Mouse (Mus musculus) fat pad, adult 2 months (tissue): ENCODE measurements around the gene Avpi1.
"Not testable (repeated sequence)": the region's sequence is repeated elsewhere in the genome, so short reads cannot be mapped to it uniquely, and the experiment has no call there.

Experiments
- DNase-seq: peaks from one replicate; pipeline ENCODE4 v3.0.0-alpha.2; 2011; ENCODE audit warnings: low read depth, low spot score; ENCODE audit errors: extremely low read depth

Avpi1 gene

DNA sequence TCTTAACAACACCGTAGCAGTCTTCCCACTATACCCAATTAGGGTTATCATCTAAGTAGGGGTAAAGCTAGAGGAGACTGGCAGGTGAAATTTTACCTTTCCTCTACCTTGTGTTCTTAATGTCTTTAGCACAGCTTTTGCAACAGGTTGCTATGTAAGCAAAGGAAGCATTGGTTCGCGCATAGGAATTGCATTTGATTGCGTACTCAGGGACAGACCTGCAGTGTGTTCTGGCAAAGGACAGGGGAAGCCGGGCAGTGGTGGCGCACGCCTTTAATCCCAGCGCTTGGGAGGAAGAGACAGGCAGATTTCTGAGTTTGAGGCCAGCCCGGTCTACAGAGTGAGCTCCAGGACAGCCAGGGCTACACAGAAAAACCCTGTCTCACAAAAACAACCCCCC is 10.7 kb downstream of the Avpi1 start:
- DNase-seq = no peak

DNA sequence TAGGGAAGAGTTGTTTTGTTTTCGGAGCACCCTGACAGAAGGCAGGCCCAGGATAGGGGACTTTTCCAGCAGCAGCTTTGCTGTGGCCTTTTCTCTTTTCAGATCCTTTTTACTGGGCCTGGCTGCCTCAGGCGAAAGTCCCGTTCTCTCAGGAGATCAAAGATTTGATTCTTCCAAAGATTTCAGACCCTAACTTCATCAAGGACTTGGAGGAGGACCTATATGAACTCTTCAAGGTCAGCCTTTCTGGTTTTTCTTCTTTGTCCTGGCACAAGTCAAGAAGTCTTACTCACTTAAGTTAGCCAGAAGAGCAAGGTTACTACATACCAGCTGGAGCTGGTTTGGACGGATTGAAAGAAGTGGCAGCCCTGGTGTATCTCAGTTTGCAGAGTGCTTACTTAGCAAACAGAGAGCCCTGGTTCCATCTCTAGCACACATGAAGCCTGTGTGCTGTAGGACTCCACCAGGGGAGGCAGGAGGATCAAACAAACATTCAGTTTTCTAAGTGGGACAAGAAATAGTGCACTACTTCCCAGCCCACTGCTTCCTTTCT is 13.0 kb downstream of the Avpi1 start:
- no peak for DNase-seq

DNA sequence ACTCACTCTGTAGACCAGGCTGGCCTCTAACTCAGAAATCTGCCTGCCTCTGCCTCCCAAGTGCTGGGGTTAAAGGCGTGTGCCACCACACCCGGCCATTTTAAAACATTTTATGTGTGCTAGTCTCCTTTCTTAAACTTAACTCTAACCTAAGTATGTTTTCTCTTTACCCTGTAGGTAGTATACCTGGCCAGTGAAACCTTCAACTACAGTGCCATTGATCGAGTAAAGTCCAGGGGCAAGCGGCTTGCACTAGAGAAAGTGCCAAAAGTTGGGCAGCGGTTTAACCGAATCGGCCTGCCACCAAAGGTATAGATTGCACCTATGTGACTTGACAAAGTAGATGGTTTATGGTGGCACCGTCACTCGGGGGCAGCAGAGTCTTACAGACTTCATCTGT is 24.2 kb downstream of the Avpi1 start:
- no peak for DNase-seq

DNA sequence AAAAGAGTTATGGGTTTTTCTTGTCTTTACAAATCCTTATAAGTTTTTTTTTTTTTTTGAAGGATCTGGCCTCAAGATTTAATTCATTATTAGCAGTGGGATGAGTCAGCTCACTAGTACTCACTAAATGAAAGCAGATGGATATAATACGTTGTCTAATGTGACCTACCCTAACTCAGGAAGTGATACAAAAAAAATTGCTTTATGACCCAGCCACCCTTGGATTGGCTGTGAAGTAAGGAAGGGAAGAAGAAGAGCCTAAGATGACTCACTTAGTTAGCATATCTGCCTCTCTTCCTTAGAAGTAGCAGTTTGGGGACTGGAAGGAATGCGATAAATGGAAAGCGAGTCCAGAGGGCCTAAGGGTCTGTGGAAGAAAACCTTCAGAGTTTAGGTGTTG is 29.5 kb downstream of the Avpi1 start:
- DNase-seq = no peak

DNA sequence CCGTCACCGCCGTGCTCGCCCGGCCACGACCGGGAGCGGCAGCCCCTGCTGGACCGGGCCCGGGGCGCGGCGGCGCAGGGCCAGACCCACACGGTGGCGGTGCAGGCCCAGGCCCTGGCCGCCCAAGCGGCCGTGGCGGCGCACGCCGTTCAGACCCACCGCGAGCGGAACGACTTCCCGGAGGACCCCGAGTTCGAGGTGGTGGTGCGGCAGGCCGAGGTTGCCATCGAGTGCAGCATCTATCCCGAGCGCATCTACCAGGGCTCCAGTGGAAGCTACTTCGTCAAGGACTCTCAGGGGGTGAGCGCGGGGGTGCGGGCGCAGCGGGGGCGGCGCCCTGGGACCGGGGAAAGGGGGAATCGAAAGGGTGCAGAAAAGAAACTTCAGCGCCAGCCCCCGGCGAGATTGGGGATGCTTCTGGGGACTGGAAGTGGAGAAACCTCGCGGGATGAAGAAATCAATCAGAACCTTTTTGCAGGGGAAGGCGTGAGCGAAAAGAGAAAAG is 38.2 kb downstream of the Avpi1 start:
- DNase-seq = no peak

DNA sequence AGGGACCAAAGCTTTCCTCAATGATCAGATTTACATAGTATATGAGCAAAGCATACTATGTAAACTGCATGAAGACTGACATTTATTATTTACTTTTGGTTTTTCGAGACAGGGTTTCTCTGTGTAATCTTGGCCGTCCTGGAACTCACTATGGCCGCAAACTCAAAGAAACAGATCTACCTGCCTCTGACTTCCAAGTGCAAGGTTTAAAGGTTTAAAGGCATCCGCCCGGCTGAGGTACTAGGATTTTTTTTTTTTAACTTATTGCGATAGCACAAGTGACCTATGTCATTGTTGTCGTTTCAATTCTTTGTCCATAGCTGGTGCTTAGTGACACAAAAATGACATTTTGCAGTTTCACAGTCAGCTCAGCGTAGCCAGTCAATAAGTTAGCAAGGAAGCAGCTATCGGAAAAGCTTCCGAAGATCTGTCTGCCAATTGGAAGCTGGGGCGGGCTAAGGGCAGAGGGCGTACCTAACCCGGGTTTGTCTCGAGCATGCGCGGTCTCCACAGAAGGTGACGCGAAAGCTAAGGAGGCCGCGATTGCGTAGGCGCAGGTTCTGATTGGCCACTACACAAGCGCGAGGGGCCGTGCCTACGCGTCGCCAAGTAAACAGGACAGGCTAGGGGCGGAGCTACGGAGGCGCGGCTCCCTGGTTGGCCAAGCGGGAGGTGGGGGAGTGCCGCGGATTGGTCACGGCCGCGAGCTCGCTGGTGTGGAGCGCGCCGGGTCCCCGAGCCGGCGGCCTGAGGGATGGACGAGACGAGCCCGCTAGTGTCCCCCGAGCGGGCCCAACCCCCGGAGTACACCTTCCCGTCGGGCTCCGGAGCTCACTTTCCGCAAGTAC is 38.9 kb downstream of the Avpi1 start, which contains the start of gene Pi4k2a:
Pi4k2a (plus strand) TSS at position 723 of the 848 bp plus-strand sequence.
- DNase-seq = peak; percentile 98

DNA sequence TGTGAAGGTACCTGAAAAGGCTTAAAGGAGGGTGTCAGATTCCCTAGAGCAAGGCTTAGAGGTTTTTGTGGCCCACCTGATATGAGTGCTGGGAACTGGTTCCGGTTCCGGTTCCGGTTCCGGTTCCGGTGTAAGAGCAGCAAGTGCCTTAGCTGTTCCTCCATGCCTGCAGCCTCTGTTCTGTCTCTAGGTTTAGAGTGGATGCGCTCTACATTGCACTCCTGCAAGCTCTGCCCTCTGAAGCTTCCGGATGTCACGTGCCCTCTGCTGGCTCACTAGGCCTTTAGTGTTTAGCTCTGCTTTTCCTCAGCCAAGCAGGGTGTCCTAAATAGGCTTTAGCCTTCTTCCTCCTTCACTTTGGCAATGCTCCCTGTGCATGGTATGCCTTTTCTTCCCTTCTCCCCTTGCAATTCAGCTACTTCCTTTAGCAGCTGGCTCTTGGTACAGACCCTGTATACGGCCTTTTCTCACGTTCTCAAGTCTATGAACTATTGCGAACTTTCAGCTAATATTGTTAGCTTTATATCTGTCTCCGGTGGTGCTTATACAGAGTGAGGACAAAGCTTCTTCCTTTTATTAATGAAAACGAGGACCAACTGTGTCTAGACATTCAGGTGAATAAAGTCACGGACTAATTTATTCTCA is 39.6 kb downstream of the Avpi1 start:
- DNase-seq = no peak

DNA sequence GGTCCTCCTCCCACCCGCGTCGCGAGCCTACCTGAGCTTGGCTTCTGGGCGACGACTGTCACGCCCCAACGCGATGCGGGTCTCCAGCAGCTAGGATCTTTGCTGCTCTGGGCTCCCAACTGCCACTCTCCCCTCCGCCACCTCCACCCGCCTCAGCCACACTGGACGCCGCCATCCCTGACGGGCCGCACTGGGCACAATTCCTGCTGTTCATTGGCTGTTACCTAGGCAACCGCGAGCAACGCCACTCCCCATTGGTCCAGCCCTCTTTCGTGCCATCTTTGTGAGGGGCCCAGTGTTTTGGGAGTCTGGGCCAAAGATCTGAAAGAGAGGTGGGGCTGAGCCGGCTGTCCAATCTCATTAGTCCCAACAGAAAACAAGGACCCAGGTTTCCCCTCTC is 42.7 kb downstream of the Avpi1 start, which contains the start of gene Morn4:
Morn4 (minus strand) TSS at position 192 of the 400 bp plus-strand sequence.
- no peak for DNase-seq

DNA sequence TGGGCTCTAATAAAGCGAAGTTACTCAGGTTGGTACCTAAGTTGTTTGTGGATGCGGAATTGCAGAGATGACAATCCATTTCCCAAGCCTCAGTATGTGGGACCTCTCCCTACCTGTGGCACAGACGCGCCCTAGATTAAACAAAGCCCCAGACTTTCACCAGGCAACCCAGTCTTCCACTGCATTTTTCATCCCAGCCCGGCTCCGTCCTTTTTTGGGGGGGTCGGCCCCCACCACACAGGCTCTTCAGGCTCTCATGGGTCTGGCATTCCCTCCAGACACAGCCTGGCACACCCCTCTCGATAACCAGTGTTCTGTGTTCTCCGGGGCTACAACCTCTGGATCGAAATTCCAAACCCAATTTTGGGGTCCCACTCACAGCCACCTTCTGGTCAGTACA is 43.2 kb downstream of the Avpi1 start:
- no peak for DNase-seq

DNA sequence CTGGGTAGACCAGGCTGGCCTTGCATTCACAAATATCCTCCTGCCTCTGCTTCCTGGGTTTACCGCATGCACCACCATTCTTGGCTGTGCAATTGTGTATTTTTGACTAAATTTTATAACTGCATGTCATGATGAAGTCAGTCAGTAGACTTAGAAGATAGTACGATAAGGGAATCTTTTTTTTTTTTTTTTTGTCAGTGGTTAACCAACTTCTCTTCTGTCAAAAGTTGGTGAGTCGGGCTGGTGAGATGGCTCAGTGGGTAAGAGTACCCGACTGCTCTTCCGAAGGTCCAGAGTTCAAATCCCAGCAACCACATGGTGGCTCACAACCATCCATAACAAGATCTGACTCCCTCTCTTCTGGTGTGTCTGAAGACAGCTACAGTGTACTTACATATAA is 47.2 kb downstream of the Avpi1 start:
- not testable (repeated sequence) for DNase-seq

DNA sequence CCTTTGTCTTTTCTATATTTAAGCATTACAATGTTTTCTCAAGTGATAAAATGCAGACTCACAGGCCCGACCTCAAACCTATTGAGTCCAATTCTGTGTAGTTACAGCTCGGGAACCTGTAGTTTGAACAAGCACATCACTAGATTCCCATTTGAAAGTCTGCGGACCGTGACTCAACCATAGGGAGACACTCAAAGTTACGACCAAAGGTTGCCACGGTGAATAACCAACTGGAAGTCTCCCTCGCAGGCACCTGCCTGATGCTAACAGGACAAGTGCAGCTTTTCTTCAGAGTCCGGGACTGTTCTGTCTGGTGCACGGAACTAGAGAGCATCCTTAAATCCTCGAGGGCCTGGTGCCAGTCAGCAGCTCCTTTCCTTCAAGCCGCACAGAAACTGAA is 48.4 kb downstream of the Avpi1 start:
- DNase-seq = no peak

DNA sequence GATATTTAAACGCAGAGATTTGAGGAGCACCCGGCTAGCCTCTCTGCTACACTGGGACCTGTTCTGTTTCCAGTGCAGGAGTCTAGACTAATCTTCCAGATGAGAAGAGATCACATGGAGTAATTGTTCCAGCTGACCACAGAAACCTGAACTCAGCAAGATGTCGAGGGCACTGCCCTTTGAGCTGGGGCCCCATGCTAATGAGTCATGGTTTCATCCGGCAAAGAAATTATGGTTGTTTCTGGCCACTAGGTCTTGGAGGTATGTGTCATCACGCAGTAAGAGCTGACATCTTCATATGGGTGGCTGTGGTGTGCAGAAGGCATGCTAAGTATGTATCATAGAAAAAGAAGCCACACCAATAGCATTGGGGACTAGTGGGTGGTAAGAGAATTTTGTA is 48.9 kb downstream of the Avpi1 start:
- DNase-seq = no peak

DNA sequence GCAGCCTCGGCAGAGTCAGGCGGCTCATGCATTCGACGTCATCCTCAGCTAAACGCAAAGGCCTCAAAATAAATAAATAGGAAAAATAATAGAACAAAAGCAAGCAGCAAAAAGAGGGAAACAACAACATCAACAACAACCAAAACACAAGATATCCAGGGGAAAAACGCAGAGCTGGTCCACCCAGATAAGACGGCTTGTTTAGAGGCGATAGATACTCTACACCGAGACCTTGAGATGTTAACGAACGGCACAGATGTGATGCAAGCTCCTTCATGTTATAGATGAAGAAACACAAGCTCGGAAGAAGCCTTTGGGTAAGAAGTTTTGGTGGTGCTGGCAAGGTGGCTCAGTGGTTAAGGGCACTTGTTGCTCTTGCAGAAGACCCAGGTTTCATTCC is 49.9 kb downstream of the Avpi1 start:
- DNase-seq = no peak

DNA sequence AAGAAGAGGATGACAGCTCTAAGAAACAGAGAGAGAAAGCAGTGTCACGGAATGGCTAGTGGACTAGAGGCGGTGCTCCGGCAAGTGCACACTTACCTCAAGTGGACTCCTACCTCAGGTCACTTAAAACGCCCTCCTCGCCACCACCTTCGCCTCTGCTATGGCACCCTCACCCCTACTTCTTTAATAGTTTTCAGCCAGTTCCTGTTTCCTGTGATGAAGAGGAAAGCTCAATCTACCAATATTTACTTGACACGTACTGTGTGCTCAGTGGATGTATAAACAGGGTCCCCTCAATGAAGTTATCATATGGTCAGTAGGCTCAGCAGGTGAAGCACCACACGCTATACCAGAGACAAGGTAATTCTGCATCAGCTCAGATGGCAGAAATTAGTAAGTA is 50.3 kb downstream of the Avpi1 start:
- DNase-seq = no peak

DNA sequence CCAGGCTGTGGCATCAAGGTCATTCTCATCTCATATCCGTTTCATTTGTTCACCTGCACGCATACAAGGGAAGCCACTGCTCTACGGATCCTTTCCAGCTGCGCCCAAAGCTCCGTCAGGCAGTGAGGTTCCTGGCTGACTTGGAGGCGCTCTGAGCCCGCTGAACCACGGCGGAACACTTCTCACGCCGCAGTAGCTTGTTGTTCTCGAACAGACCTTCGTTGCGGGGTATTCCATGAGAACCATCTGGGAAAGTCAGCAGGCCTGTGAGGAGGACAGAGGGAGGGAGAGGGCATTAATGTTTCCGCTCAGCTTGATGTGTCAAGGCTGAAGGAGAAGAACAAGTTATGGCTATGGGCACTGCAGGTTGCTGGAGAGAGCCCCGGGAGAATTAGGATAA is 52.9 kb downstream of the Avpi1 start:
- no peak for DNase-seq

DNA sequence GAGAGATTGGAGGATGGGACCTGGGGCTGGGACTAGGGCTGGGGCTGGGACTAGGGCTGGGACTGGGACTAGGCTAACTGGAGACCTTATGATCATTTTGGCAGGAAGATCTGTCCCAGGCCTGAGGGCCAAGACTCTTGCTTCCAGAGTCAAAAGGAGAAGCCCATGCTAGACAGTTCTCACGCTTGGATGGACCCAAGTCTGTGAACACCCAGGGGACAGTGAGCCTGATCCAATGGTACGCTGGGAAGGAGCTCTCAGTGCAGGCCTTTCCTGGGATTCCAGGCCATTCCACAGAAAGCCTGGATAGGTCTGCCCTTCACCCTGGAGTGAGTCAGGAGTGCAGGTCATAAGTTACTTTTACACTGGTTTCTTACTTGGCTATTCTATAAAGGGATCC is 53.8 kb downstream of the Avpi1 start:
- no peak for DNase-seq
